Mouse (Mus musculus) hindbrain, embryonic 11.5 days (tissue): ENCODE results near the gene Fgfr2. TPM values are rescaled to one million over a fixed set of nuclear protein-coding genes. Genes with fewer than 3 reads are reported as not detected.
A peak's percentile ranks its signal among the peaks of the same experiment; 100 is the strongest.

ENCODE experiments used
- ATAC-seq: fragments of 200-750 bp; cut with Nextera tagmentation; 2 replicates; pipeline ENCODE4 v1.8.0; 2017; ENCODE audit warnings: mild to moderate bottlenecking, moderate TSS enrichment, moderate library complexity; ENCODE audit not compliant: low FRiP score
- DNase-seq: peaks from one replicate; pipeline ENCODE4 v3.0.0-alpha.2; 2015; ENCODE audit warnings: low spot score
- H3K27ac ChIP-seq: fragments of 300-500 bp; sonication (generic); 2 replicates; pipeline ENCODE4 v1.5.1; 2014; ENCODE audit warnings: mild to moderate bottlenecking, low read depth, low read length
- H3K27me3 ChIP-seq: fragments of 300-500 bp; sonication (generic); 2 replicates; pipeline ENCODE4 v1.6.1; 2014; ENCODE audit warnings: mild to moderate bottlenecking, low read length, moderate library complexity, mixed read lengths; ENCODE audit not compliant: control insufficient read depth, insufficient read depth
- H3K36me3 ChIP-seq: fragments of 300-500 bp; sonication (generic); 2 replicates; pipeline ENCODE4 v1.6.1; 2014; ENCODE audit warnings: mild to moderate bottlenecking, low read length, moderate library complexity, mixed read lengths; ENCODE audit not compliant: control insufficient read depth, insufficient read depth
- H3K4me1 ChIP-seq: fragments of 300-500 bp; sonication (generic); replicated peaks from 2 replicates; pipeline ENCODE4 v1.6.1; 2014; ENCODE audit warnings: low read length, mixed read lengths; ENCODE audit not compliant: control insufficient read depth, insufficient read depth
- H3K4me2 ChIP-seq: fragments of 300-500 bp; sonication (generic); replicated peaks from 2 replicates; pipeline ENCODE4 v1.6.1; 2014; ENCODE audit warnings: mild to moderate bottlenecking, low read depth, low read length
- H3K4me3 ChIP-seq: fragments of 300-500 bp; sonication (generic); 2 replicates; pipeline ENCODE4 v1.5.1; 2014; ENCODE audit warnings: low read depth, low read length
- H3K9ac ChIP-seq: fragments of 300-500 bp; sonication (generic); 2 replicates; pipeline ENCODE4 v1.6.1; 2014; ENCODE audit warnings: low read depth, low read length
- H3K9me3 ChIP-seq: fragments of 300-500 bp; sonication (generic); 2 replicates; pipeline ENCODE4 v1.6.1; 2016; ENCODE audit warnings: low read length; ENCODE audit not compliant: control insufficient read depth
- WGBS: fragments of 180-500 bp; shearing (Covaris S2); extraction: QIAGEN DNeasy Blood & Tissue Kit; methylation state at CpG from one replicate; pipeline ENCODE4 v1.1.7; 2014; 5-methylcytosine and 5-hydroxymethylcytosine counted together
- polyA plus RNA-seq: library from polyadenylated mRNA; unstranded; fragments of >200 nt; fragmentation: Nextera tagmentation; extraction: Ambion mirVana; gene quantifications from 2 replicates; pipeline ENCODE4 v1.2.1, GENCODE M21; 2014

Gene Fgfr2
- polyA plus RNA-seq, 1 experiment from 2014 or later, result 71.3 TPM

DNA sequence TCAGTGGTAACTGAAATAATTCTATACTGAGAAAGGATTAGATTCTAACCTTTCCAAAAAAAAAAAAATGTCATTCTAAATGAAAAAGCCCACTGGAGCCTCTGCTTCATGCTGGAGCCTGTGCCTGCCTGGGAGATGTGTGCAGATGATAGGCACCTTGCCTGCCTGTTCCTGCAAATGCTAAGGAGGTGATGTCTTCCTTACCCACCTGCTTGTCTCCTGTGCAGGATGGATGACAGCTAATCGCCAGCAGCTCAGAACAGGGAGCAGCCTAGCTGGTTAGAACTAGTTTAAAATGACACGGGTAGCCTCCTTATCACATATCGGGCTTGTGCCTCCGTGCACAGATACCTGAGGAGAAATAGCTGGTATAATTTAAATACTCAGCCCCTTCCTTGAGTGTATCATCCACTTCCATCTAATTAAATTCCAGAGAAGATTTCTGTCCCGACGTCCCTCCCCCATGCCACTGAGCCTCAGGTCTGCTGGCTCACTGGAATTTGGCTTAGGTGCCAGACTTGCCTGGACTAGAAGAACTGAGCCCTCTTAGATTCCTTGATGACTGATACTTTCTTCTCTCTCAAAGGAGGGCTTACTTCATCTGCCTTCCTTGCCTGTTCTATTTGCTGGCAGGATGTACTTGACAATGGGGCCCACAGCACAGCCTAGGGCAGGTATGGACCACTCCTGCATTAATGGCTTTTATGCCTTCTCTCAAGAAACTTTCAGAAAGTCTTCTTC lies 2782.6 kb downstream of the Fgfr2 start:
- Histone ChIP-seq H3K27ac (no peak overlapping the region), H3K9me3 (no peaks in the 10 kb centered on the region), H3K4me3 (no peak overlapping the region), H3K4me1 (no peaks in the 10 kb centered on the region), H3K9ac (no peak overlapping the region), H3K27me3 (no peaks in the 10 kb centered on the region), H3K4me2 (no peak overlapping the region), H3K36me3 (no peaks in the 10 kb centered on the region)
- no peak for ATAC-seq
- WGBS, result 78% methylated on average over 6 of the region's 6 CpGs
- DNase-seq, result no peak

DNA sequence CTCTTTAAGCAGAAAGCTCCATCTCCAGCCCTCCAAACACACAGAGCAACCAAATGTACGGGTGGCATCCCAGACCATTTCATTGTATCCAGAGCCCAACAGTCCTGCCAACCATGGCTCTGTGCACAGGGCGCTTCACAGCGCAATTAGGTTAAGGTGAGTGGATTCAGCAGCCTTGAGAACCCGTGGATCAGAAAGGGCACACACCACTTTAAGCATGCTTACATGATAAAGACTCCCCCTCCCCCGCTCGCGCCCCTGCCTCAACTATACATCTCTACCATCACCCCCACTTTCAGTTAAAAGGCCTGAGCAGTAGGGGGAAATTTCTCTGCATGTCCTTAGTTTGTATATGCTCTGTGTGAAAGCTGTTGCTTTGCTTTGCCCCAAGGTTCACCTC lies 2785.5 kb downstream of the Fgfr2 start:
- ATAC-seq (no peak), DNase-seq (no peak)
- Histone ChIP-seq H3K9ac (no peak overlapping the region), H3K27ac (no peak overlapping the region), H3K4me1 (no peaks in the 10 kb centered on the region), H3K4me3 (no peak overlapping the region), H3K27me3 (no peaks in the 10 kb centered on the region), H3K4me2 (no peak overlapping the region), H3K36me3 (no peaks in the 10 kb centered on the region), H3K9me3 (no peaks in the 10 kb centered on the region)
- 94% methylated on average over 7 of the region's 7 CpGs for WGBS

- H3K27me3 ChIP-seq, result no peaks in the 10 kb centered on the region
- H3K27ac ChIP-seq, result no peak overlapping the region
- no peak overlapping the region for H3K4me3 ChIP-seq
- no peaks in the 10 kb centered on the region for H3K9me3 ChIP-seq
- no peak overlapping the region for H3K9ac ChIP-seq
- H3K36me3 ChIP-seq, result no peaks in the 10 kb centered on the region
- WGBS, result 37% methylated on average over 4 of the region's 4 CpGs
- no peak overlapping the region for H3K4me2 ChIP-seq
- no peaks in the 10 kb centered on the region for H3K4me1 ChIP-seq
- no peak for ATAC-seq
- no peak for DNase-seq
Observed at GRCm38 (mm10) chr7:130335440-130336051, 2787.6 kb downstream of the Fgfr2 start.

DNA sequence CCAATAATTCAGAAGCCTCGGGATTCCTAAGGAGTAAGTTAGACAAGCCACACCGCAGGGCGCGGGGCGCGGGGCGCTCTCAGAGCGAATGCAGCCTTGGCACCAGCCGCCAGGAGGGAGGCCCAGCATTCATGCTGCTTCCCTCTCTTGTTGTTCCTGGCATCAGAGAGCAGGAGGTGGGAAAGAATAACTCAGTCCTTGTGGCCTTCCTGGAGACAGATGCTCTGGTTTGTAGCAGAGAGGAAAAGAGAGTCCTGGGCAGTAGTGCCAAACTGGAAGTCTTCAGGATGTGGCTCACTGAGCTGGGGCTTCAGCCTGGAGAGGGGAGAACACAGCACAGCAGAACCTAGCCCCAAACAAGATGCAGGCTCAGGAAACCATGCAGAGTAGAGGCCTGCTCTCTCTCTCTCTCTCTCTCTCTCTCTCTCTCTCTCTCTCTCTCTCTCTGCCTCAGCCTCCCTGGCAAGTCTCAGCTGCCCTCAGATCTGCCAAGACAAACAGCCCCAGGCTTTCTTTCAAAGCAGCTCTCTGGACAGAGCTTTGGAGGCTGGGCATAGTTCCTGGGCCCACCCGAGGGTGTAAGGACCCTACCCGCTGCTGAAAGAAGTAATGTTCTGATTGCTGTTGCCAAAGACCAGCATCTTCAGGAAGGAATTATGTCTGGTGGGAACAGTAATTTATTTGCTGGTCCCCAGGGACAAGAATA lies 2790.5 kb downstream of the Fgfr2 start:
- peaks cover 6% of the 10 kb centered on the region for H3K4me1 ChIP-seq
- 92% methylated on average over 11 of the region's 11 CpGs for WGBS
- no peak overlapping the region for H3K27ac ChIP-seq
- DNase-seq (no peak), ATAC-seq (no peak)
- no peak overlapping the region for H3K9ac ChIP-seq
- no peak overlapping the region for H3K4me2 ChIP-seq
- H3K9me3 ChIP-seq, result no peaks in the 10 kb centered on the region
- no peak overlapping the region for H3K4me3 ChIP-seq
- no peaks in the 10 kb centered on the region for H3K36me3 ChIP-seq
- no peaks in the 10 kb centered on the region for H3K27me3 ChIP-seq

GRCm38 (mm10) chr7:130327603-130328365 lies 2795.4 kb downstream of the Fgfr2 start:
- no peak overlapping the region for H3K4me3 ChIP-seq
- 0 out of 2 replicates have a peak, but pooled peaks cover 3% of the 10 kb centered on the region for H3K27me3 ChIP-seq
- H3K27ac ChIP-seq, result no peak overlapping the region
- peaks cover 6% of the 10 kb centered on the region for H3K4me1 ChIP-seq
- H3K36me3 ChIP-seq, result no peaks in the 10 kb centered on the region
- H3K9me3 ChIP-seq, result no peaks in the 10 kb centered on the region
- ATAC-seq, result 0 out of 2 replicates have a peak, but pooled peaks have one; percentile 49
- 17% methylated on average over 15 of the region's 15 CpGs for WGBS
- H3K9ac ChIP-seq, result 0 out of 2 replicates have a peak overlapping the region, but pooled peaks have one; percentile 15
- peak; percentile 34 for DNase-seq
- H3K4me2 ChIP-seq, result peak overlapping the region; percentile 6

- peaks cover 6% of the 10 kb centered on the region for H3K4me1 ChIP-seq
- no peak overlapping the region for H3K4me3 ChIP-seq
- DNase-seq, result no peak
- no peak for ATAC-seq
- WGBS, result 90% methylated on average over 15 of the region's 15 CpGs
- no peaks in the 10 kb centered on the region for H3K36me3 ChIP-seq
- H3K27me3 ChIP-seq, result 0 out of 2 replicates have a peak, but pooled peaks cover 3% of the 10 kb centered on the region
- H3K27ac ChIP-seq, result no peak overlapping the region
- H3K9me3 ChIP-seq, result no peaks in the 10 kb centered on the region
- H3K4me2 ChIP-seq, result no peak overlapping the region
- H3K9ac ChIP-seq, result no peak overlapping the region
Observed at GRCm38 (mm10) chr7:130325983-130326433, 2797.1 kb downstream of the Fgfr2 start.

DNA sequence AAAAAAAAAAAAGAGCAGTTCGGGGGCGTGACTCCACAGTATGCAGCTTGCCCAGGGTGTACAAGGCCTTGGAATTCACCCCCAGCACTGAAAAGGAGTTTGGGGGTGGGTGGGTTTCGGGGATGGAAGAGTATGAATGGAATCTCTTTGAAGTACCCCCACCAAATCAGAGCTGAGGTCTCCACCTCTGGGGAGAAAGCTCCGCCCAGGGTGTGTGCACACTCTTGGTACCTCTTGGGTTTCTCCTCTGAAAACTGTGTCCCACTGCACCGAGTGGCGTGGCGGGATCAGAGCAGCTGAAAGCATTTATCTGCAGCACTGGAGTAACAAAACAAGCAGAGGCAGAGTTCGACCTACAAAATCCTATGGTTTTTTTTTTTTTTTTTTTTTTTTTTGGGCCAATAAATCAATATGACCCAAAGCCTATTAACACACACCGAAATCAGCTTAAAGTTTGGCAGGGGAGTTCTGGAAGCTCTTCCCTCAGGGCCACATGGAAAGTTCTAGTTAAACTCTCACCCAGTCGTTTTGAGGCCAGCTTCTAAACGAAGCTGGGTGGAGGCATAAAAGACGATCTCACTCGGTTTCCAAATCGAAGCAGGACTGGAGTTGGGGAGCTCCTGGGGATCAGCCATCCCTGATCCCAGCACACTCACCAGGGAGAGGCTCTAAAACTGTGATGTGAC lies 2798.3 kb downstream of the Fgfr2 start:
- H3K27ac ChIP-seq, result no peak overlapping the region
- no peak overlapping the region for H3K4me3 ChIP-seq
- ATAC-seq, result no peak
- H3K36me3 ChIP-seq, result no peaks in the 10 kb centered on the region
- WGBS, result 60% methylated on average over 14 of the region's 14 CpGs
- DNase-seq, result no peak
- H3K4me2 ChIP-seq, result no peak overlapping the region
- no peak overlapping the region for H3K9ac ChIP-seq
- peaks cover 6% of the 10 kb centered on the region for H3K4me1 ChIP-seq
- H3K27me3 ChIP-seq, result 0 out of 2 replicates have a peak, but pooled peaks cover 3% of the 10 kb centered on the region
- no peaks in the 10 kb centered on the region for H3K9me3 ChIP-seq

DNA sequence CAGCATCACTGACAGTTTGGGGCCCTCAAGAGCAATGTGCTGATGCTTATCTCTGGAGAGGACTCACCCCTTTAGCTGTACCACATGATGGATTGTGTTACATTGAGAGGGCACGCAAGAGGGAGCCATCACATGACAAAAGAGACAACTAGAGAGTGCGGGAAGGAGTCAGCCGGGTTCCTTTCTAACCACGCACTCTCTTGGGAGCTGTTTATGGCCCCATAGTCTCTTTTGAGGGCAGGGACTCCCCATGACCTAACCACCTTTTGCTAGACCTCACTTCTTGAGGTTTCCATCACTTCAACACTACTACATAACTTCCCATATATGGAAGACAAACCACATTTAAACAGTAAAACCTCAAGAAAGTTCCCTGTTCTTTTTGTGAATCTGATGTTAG lies 2799.4 kb downstream of the Fgfr2 start:
- 0 out of 2 replicates have a peak, but pooled peaks cover 3% of the 10 kb centered on the region for H3K27me3 ChIP-seq
- H3K36me3 ChIP-seq, result no peaks in the 10 kb centered on the region
- ATAC-seq, result no peak
- no peak overlapping the region for H3K27ac ChIP-seq
- H3K9me3 ChIP-seq, result no peaks in the 10 kb centered on the region
- DNase-seq, result no peak
- WGBS, result 73% methylated on average over 4 of the region's 4 CpGs
- H3K9ac ChIP-seq, result no peak overlapping the region
- no peak overlapping the region for H3K4me2 ChIP-seq
- no peak overlapping the region for H3K4me3 ChIP-seq
- peaks cover 6% of the 10 kb centered on the region for H3K4me1 ChIP-seq
